Mouse (Mus musculus): ENCODE measurements around the gene Tbc1d2b. TPM values are rescaled to one million over a fixed set of nuclear protein-coding genes. Genes with fewer than 3 reads are reported as not detected.
A peak's percentile ranks its signal among the peaks of the same experiment; 100 is the strongest.

Tbc1d2b gene
- polyA plus RNA-seq, 1 experiment = 6.7 TPM

DNA sequence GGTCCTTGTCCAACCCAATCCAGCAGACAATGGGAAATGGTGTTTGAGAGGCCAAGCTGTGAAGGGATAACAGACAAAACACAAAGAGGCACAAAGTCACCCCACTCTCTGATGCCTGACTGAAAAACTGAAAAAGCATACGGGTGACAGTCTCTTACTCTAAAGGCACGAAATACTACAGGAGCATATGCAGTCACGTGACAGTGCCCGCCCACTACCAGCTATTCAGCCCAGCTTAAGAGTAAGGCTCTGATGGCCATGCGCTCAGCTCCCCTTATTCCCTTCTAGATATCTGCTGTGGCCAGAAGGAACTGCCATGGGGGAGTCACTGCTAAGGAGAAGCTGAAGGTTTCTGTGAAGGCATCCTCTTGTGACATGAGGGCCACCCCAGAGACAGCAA is 24.8 kb downstream of the Tbc1d2b start:
- Histone ChIP-seq H3K4me3 (ENCODE audit: insufficient read depth, poor library complexity, severe bottlenecking) (no peak overlapping the region), H3ac (ENCODE audit: control insufficient read depth, insufficient read length, low read depth) (no peak overlapping the region), H3K27me3 (ENCODE audit: control insufficient read depth, insufficient read depth, insufficient read length) (no peaks in the 10 kb centered on the region), H3K36me3 (ENCODE audit: control insufficient read depth, insufficient read depth) (no peaks in the 10 kb centered on the region), H3K79me2 (ENCODE audit: control insufficient read depth, insufficient read depth) (no peaks in the 10 kb centered on the region), H3K79me3 (ENCODE audit: low read depth) (no peaks in the 10 kb centered on the region)
- TF ChIP-seq CEBPB (IDR thresholded peaks at IDR 0.05; ENCODE audit: low read depth) (no peak), MYOD1 (IDR thresholded peaks at IDR 0.05; ENCODE audit: control insufficient read depth, insufficient read length, low read depth) (no peak), USF1 (IDR thresholded peaks at IDR 0.05; ENCODE audit: low read depth) (no peak), CTCF (IDR thresholded peaks at IDR 0.05; ENCODE audit: control insufficient read depth, insufficient read depth, insufficient read length) (no peak), MYOG (IDR thresholded peaks at IDR 0.05; ENCODE audit: control insufficient read depth, extremely low read depth, insufficient read length) (no peak), FOSL1 (IDR thresholded peaks at IDR 0.05; ENCODE audit: insufficient read depth, low read length, poor library complexity, severe bottlenecking) (no peak), MAX (IDR thresholded peaks at IDR 0.05) (no peak)

DNA sequence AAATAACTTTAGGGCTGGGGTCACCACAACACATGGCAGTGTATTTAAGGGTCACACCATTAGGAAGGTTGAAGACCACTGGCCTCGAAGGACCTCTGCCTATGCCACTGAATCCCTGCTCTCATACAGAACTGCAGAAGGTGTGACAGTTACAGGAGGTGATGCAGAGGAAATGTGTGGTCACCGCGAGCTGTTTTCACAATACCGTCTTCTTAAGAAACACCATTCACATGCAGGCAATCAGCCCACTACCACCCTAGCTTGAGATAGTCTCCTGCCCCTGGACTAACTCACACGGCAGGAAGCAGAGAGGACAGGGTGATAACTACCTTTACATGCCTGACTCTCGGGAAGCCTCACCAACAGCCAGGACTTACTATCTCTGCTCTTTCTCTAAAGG is 25.4 kb downstream of the Tbc1d2b start:
- Histone ChIP-seq H3K79me3 (ENCODE audit: low read depth) (no peaks in the 10 kb centered on the region), H3K36me3 (ENCODE audit: control insufficient read depth, insufficient read depth) (no peaks in the 10 kb centered on the region), H3ac (ENCODE audit: control insufficient read depth, insufficient read length, low read depth) (no peak overlapping the region), H3K4me3 (ENCODE audit: insufficient read depth, poor library complexity, severe bottlenecking) (no peak overlapping the region), H3K27me3 (ENCODE audit: control insufficient read depth, insufficient read depth, insufficient read length) (no peaks in the 10 kb centered on the region), H3K79me2 (ENCODE audit: control insufficient read depth, insufficient read depth) (no peaks in the 10 kb centered on the region)
- TF ChIP-seq MYOG (IDR thresholded peaks at IDR 0.05; ENCODE audit: control insufficient read depth, extremely low read depth, insufficient read length) = no peak
- TF ChIP-seq USF1 (IDR thresholded peaks at IDR 0.05; ENCODE audit: low read depth) = no peak
- no peak for TF ChIP-seq MAX (IDR thresholded peaks at IDR 0.05)
- no peak for TF ChIP-seq CTCF (IDR thresholded peaks at IDR 0.05; ENCODE audit: control insufficient read depth, insufficient read depth, insufficient read length)

DNA sequence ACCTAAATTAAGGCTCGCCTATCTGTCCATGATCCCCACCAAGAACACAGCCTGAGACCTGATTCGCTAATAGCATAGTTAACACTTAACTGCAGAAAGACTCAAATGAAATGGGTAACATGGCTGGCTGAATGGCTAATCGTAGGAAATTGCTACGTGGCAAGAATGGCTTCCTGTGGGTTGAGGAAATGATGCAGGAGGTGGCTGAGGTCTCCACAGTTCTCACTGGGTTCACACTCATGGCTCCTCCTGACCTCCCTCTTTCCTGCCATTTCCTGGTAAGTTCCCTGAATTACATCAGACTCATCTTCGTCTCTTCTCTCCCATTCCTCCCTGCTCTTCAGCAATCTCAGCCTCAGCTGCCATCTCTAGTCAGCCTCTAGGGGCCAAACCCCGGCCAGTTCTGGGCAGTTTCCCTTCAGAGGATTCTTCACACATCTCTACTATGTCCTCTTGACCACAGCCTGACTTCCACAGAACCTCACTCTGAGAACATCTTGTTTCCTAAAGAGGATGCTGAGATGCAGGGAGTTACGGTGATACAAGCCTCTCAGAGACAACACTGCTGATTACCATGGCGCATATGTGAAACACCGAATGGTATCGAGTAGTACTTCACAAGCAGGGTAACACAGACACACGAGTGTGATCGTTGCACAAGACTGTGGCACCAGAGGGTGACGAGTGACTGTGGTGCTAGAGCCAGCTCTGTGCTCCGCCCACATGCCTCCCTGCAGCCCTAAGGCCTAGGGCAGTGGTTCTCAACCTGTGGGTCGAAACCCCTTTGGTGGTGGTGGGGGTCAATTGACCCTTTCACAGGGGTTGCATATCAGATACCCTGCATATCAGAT is 26.1 kb downstream of the Tbc1d2b start:
- no peaks in the 10 kb centered on the region for H3K36me3 ChIP-seq (ENCODE audit: control insufficient read depth, insufficient read depth)
- TF ChIP-seq MAX (IDR thresholded peaks at IDR 0.05) (no peak), FOSL1 (IDR thresholded peaks at IDR 0.05; ENCODE audit: insufficient read depth, low read length, poor library complexity, severe bottlenecking) (no peak), USF1 (IDR thresholded peaks at IDR 0.05; ENCODE audit: low read depth) (no peak), CEBPB (IDR thresholded peaks at IDR 0.05; ENCODE audit: low read depth) (no peak), MYOG (IDR thresholded peaks at IDR 0.05; ENCODE audit: control insufficient read depth, extremely low read depth, insufficient read length) (no peak), CTCF (IDR thresholded peaks at IDR 0.05; ENCODE audit: control insufficient read depth, insufficient read depth, insufficient read length) (no peak), MYOD1 (IDR thresholded peaks at IDR 0.05; ENCODE audit: control insufficient read depth, insufficient read length, low read depth) (no peak)
- H3K27me3 ChIP-seq (ENCODE audit: control insufficient read depth, insufficient read depth, insufficient read length) = no peaks in the 10 kb centered on the region
- H3K79me3 ChIP-seq (ENCODE audit: low read depth) = no peaks in the 10 kb centered on the region
- no peak overlapping the region for H3ac ChIP-seq (ENCODE audit: control insufficient read depth, insufficient read length, low read depth)
- no peak overlapping the region for H3K4me3 ChIP-seq (ENCODE audit: insufficient read depth, poor library complexity, severe bottlenecking)
- no peaks in the 10 kb centered on the region for H3K79me2 ChIP-seq (ENCODE audit: control insufficient read depth, insufficient read depth)

DNA sequence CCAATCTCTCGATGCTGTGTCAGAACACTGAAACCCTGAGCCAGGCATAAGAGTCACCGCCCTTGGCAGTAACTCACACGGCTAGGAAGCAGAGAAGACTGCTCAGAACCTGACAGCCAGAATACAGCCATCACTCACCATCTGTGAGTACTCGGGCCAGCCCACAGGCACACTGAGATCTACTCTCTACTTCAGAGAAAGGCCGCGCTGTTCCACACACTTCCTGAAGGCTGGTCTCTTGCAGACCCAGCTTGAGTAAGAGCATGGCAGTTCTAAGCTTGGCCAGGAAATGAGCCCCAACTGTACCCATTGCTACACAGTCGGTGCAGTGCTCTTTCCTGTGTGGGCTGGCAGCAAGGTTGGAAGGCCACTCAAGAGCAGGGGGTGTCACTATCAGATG is 27.7 kb downstream of the Tbc1d2b start:
- H3K79me3 ChIP-seq (ENCODE audit: low read depth) = no peaks in the 10 kb centered on the region
- no peak for TF ChIP-seq MAX (IDR thresholded peaks at IDR 0.05)
- no peak for TF ChIP-seq FOSL1 (IDR thresholded peaks at IDR 0.05; ENCODE audit: insufficient read depth, low read length, poor library complexity, severe bottlenecking)
- TF ChIP-seq CEBPB (IDR thresholded peaks at IDR 0.05; ENCODE audit: low read depth) = no peak
- TF ChIP-seq CTCF (IDR thresholded peaks at IDR 0.05; ENCODE audit: control insufficient read depth, insufficient read depth, insufficient read length) = no peak
- no peak for TF ChIP-seq MYOD1 (IDR thresholded peaks at IDR 0.05; ENCODE audit: control insufficient read depth, insufficient read length, low read depth)
- TF ChIP-seq USF1 (IDR thresholded peaks at IDR 0.05; ENCODE audit: low read depth) = no peak
- no peak for TF ChIP-seq MYOG (IDR thresholded peaks at IDR 0.05; ENCODE audit: control insufficient read depth, extremely low read depth, insufficient read length)
- H3K36me3 ChIP-seq (ENCODE audit: control insufficient read depth, insufficient read depth) = no peaks in the 10 kb centered on the region
- H3K4me3 ChIP-seq (ENCODE audit: insufficient read depth, poor library complexity, severe bottlenecking) = no peak overlapping the region
- H3ac ChIP-seq (ENCODE audit: control insufficient read depth, insufficient read length, low read depth) = no peak overlapping the region
- H3K27me3 ChIP-seq (ENCODE audit: control insufficient read depth, insufficient read depth, insufficient read length) = no peaks in the 10 kb centered on the region
- no peaks in the 10 kb centered on the region for H3K79me2 ChIP-seq (ENCODE audit: control insufficient read depth, insufficient read depth)

DNA sequence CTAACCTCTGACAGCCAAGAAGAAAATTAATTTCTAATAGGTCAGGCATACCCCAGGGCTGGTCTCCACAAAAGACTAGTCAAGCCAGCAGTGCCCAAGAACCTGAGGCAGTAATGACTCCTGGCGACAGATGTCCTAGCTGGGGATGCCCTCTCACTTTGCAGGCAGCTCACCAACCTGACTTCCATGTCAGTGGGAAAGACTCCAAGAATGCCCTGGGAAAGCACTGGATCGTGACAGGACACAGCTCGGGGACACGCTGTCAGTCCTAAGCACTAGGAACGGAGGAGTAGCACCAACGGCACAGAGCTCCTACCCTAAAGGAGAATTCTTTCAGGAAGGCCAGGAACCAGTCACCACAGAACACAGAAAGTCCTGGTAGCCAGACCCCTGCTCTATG is 28.3 kb downstream of the Tbc1d2b start:
- Histone ChIP-seq H3K27me3 (ENCODE audit: control insufficient read depth, insufficient read depth, insufficient read length) (no peaks in the 10 kb centered on the region), H3K79me3 (ENCODE audit: low read depth) (no peaks in the 10 kb centered on the region), H3K79me2 (ENCODE audit: control insufficient read depth, insufficient read depth) (no peaks in the 10 kb centered on the region), H3K36me3 (ENCODE audit: control insufficient read depth, insufficient read depth) (no peaks in the 10 kb centered on the region), H3ac (ENCODE audit: control insufficient read depth, insufficient read length, low read depth) (no peak overlapping the region), H3K4me3 (ENCODE audit: insufficient read depth, poor library complexity, severe bottlenecking) (no peak overlapping the region)
- TF ChIP-seq MAX (IDR thresholded peaks at IDR 0.05) (no peak), USF1 (IDR thresholded peaks at IDR 0.05; ENCODE audit: low read depth) (no peak), MYOG (IDR thresholded peaks at IDR 0.05; ENCODE audit: control insufficient read depth, extremely low read depth, insufficient read length) (no peak)

DNA sequence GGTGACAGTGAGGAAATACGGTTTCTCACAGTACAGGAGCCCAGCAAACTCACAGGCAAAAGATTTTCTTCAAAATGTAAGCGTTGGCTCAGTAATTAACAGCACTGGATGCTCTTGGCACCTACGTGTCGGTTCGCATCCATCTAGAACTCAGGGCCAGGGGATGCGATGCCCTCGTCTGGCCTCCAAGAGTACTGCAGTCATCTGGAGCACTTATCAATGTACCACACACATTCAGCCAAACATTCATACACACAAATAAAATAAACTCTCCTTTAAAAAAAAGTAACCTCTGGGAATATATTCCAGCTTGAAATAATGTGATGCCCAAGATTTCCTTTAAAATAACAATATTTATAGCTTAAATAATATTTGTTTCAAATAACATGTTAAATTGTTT is 29.0 kb downstream of the Tbc1d2b start:
- Histone ChIP-seq H3ac (ENCODE audit: control insufficient read depth, insufficient read length, low read depth) (no peak overlapping the region), H3K79me3 (ENCODE audit: low read depth) (no peaks in the 10 kb centered on the region), H3K36me3 (ENCODE audit: control insufficient read depth, insufficient read depth) (no peaks in the 10 kb centered on the region), H3K79me2 (ENCODE audit: control insufficient read depth, insufficient read depth) (no peaks in the 10 kb centered on the region), H3K27me3 (ENCODE audit: control insufficient read depth, insufficient read depth, insufficient read length) (no peaks in the 10 kb centered on the region), H3K4me3 (ENCODE audit: insufficient read depth, poor library complexity, severe bottlenecking) (no peak overlapping the region)
- TF ChIP-seq USF1 (IDR thresholded peaks at IDR 0.05; ENCODE audit: low read depth) (no peak), CTCF (IDR thresholded peaks at IDR 0.05; ENCODE audit: control insufficient read depth, insufficient read depth, insufficient read length) (peak; percentile 12), CEBPB (IDR thresholded peaks at IDR 0.05; ENCODE audit: low read depth) (no peak)
